Mouse (Mus musculus) kidney, postnatal 0 days (tissue): ENCODE results near the gene Sphkap. TPM values are rescaled to one million over a fixed set of nuclear protein-coding genes. Genes with fewer than 3 reads are reported as not detected.

ENCODE experiments used
- ATAC-seq: fragments of 200-750 bp; cut with Nextera tagmentation; replicated peaks from 2 replicates; pipeline ENCODE4 v1.8.0; 2017; ENCODE audit warnings: low read depth, moderate number of reproducible peaks, moderate TSS enrichment, moderate library complexity; ENCODE audit not compliant: low FRiP score
- DNase-seq: peaks from one replicate; pipeline ENCODE4 v3.0.0-alpha.2; 2016; ENCODE audit warnings: low spot score
- H3K27ac ChIP-seq: fragments of 300-500 bp; sonication (generic); 2 replicates; pipeline ENCODE4 v1.5.1; 2014; ENCODE audit warnings: mild to moderate bottlenecking
- H3K27me3 ChIP-seq: fragments of 300-500 bp; sonication (generic); 2 replicates; pipeline ENCODE4 v1.6.1; 2014; ENCODE audit warnings: low read length, mixed read lengths; ENCODE audit not compliant: insufficient read depth
- H3K36me3 ChIP-seq: fragments of 300-500 bp; sonication (generic); 2 replicates; pipeline ENCODE4 v1.6.1; 2014; ENCODE audit warnings: low read length, mixed read lengths; ENCODE audit not compliant: insufficient read depth
- H3K4me1 ChIP-seq: fragments of 300-500 bp; sonication (generic); replicated peaks from 2 replicates; pipeline ENCODE4 v1.6.1; 2014; ENCODE audit warnings: antibody characterized with exemption, low read length, mixed read lengths; ENCODE audit not compliant: insufficient read depth
- H3K4me2 ChIP-seq: fragments of 300-500 bp; sonication (generic); 2 replicates; pipeline ENCODE4 v1.6.1; 2014; ENCODE audit warnings: mild to moderate bottlenecking, low read length, moderate library complexity, mixed read lengths
- H3K4me3 ChIP-seq: fragments of 300-500 bp; sonication (generic); replicated peaks from 2 replicates; pipeline ENCODE4 v1.5.1; 2014; ENCODE audit warnings: low read depth, low read length
- H3K9ac ChIP-seq: fragments of 300-500 bp; sonication (generic); 2 replicates; pipeline ENCODE4 v1.6.1; 2014; ENCODE audit warnings: low read depth, low read length
- H3K9me3 ChIP-seq: fragments of 300-500 bp; sonication (generic); replicated peaks from 2 replicates; pipeline ENCODE4 v1.6.1; 2016; ENCODE audit warnings: low read length, inconsistent platforms, mixed read lengths
- CTCF ChIP-seq: IDR thresholded peaks from 2 replicates; pipeline ENCODE4 v1.5.1; 2016; ENCODE audit warnings: antibody characterized with exemption, low read depth, mild to moderate bottlenecking, moderate library complexity
- WGBS: fragments of 180-500 bp; shearing (Covaris S2); extraction: QIAGEN DNeasy Blood & Tissue Kit; methylation state at CpG from one replicate; pipeline ENCODE4 v1.1.7; 2014; 5-methylcytosine and 5-hydroxymethylcytosine counted together
- polyA plus RNA-seq: library from polyadenylated mRNA; unstranded; fragments of >200 nt; fragmentation: Nextera tagmentation; extraction: Ambion mirVana; gene quantifications from 2 replicates; pipeline ENCODE4 v1.2.1, GENCODE M21; 2015

Gene Sphkap
- polyA plus RNA-seq, 1 experiment from 2014 or later, result 0.11 TPM

DNA sequence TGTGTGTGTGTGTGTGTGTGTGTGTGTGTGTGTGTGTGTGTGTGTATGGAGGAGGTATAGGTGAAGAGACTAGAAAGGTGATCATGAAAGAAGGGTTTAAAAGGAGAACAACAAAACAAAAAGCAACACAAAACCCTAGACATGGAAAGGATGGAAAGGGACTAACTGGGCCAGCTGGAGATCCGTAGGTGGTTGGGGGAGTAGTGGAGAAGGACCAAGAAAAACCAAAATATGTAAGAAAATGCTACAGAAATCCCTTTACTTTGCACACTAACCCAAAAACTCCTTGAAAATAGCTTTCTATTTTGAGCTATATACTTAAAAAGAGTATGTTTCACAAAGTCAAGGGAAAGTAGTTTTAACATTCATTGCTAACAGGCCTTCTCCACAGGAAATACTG, 6.9 kb downstream of the Sphkap start:
- H3K4me3 ChIP-seq, result no peak overlapping the region
- no peaks in the 10 kb centered on the region for H3K36me3 ChIP-seq
- no peak overlapping the region for H3K27ac ChIP-seq
- 86% methylated on average over 1 of the region's 1 CpGs for WGBS
- no peak overlapping the region for H3K4me2 ChIP-seq
- no peak overlapping the region for H3K9ac ChIP-seq
- TF ChIP-seq CTCF, result no peak
- ATAC-seq (no peak), DNase-seq (no peak)
- no peaks in the 10 kb centered on the region for H3K27me3 ChIP-seq
- H3K9me3 ChIP-seq, result no peaks in the 10 kb centered on the region
- H3K4me1 ChIP-seq, result no peaks in the 10 kb centered on the region

DNA sequence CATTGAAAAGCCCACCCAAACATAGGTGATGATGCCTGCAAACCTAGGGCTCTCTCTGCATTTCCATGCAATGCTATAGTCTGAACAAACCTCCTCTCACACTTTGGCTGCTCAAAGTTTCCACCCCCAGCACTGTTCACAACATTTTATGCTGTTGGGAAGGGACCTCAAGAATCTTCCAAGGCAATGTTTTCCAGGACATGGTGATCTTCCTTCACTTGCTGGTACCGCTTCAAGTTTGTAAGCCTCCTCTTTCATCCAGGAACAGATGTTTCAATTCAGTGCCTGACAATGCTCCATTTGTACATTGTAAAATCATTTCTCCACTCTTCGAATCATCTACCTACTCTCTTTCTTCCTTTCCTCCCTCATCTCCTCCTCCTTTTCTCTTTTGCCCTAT, 11.7 kb downstream of the Sphkap start:
- H3K4me3 ChIP-seq, result no peak overlapping the region
- no peak overlapping the region for H3K4me2 ChIP-seq
- TF ChIP-seq CTCF, result no peak
- H3K9me3 ChIP-seq, result no peaks in the 10 kb centered on the region
- WGBS, result 83% methylated on average over 2 of the region's 2 CpGs
- H3K27ac ChIP-seq, result no peak overlapping the region
- H3K4me1 ChIP-seq, result no peaks in the 10 kb centered on the region
- H3K36me3 ChIP-seq, result no peaks in the 10 kb centered on the region
- ATAC-seq (no peak), DNase-seq (no peak)
- H3K9ac ChIP-seq, result no peak overlapping the region
- H3K27me3 ChIP-seq, result no peaks in the 10 kb centered on the region

DNA sequence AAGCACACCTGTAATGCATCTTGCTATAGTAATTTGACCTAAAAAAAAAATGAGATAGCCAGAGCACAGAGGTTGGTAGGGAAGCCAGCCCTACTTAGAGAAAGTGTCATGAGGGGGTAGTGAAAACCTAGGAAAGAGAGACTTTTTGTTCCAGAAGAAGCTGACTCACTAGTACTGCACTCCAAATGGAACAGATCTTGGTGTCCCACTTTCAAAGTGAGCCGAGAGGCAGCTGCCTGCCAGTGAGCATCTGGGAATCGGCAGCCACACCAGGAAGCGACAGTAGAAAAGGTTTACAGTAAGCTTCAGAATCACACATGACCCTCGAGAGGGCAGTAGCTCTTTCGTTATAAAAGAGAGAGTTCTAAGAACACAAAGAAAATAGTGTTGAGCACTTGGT, 12.4 kb downstream of the Sphkap start:
- no peak for ATAC-seq
- 77% methylated on average over 5 of the region's 5 CpGs for WGBS
- Histone ChIP-seq H3K27ac (no peak overlapping the region), H3K4me1 (no peaks in the 10 kb centered on the region), H3K27me3 (no peaks in the 10 kb centered on the region), H3K9ac (no peak overlapping the region), H3K4me2 (no peak overlapping the region), H3K36me3 (no peaks in the 10 kb centered on the region), H3K4me3 (no peak overlapping the region), H3K9me3 (no peaks in the 10 kb centered on the region)
- DNase-seq, result no peak
- TF ChIP-seq CTCF, result no peak

DNA sequence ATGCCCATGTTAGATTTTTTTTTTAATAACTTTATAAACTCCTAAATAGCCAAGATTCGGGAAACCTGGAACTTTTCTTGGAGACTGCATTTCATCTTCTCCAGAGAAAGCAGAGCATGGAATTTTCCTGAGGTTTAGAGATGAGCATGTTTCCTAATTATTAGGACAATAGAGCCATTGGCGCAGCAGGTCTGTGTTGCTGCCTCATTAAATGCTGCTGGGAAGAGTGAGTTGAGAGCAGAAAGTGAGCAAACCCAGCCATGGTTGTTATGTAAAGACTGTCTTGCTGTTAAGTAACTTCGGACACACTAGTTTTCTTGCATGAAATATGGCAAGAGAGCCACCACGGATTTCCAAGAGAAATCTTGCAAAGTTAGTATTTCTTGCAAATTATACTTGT, 18.6 kb downstream of the Sphkap start:
- no peak for TF ChIP-seq CTCF
- Histone ChIP-seq H3K4me1 (no peaks in the 10 kb centered on the region), H3K9ac (no peak overlapping the region), H3K27me3 (no peaks in the 10 kb centered on the region), H3K9me3 (no peaks in the 10 kb centered on the region), H3K36me3 (no peaks in the 10 kb centered on the region), H3K4me3 (no peak overlapping the region), H3K4me2 (no peak overlapping the region), H3K27ac (no peak overlapping the region)
- 78% methylated on average over 4 of the region's 4 CpGs for WGBS
- DNase-seq (no peak), ATAC-seq (no peak)

DNA sequence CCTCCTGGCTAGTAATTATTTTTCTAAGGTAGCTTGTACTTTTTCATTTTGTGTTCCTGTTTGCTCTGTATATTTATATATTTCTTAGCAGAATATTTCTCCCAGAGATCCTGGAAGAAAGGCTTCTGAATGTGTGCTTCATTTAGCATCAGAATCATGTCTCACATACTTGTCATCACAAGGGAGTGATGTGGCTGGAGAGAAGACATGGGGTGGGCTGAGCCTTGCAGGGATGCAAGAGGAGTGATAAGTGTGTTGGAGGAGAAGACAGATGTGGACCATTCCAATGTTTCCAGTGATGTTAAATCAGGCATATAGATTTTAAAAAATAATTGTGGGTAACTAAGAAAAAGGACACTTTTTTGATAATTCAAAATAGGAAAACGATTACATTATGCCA, 30.6 kb downstream of the Sphkap start:
- Histone ChIP-seq H3K4me2 (no peak overlapping the region), H3K27ac (no peak overlapping the region), H3K4me3 (no peak overlapping the region), H3K27me3 (no peaks in the 10 kb centered on the region), H3K9me3 (no peaks in the 10 kb centered on the region), H3K36me3 (no peaks in the 10 kb centered on the region), H3K9ac (no peak overlapping the region), H3K4me1 (no peaks in the 10 kb centered on the region)
- 72% methylated on average over 1 of the region's 1 CpGs for WGBS
- no peak for DNase-seq
- TF ChIP-seq CTCF, result no peak
- ATAC-seq, result no peak

DNA sequence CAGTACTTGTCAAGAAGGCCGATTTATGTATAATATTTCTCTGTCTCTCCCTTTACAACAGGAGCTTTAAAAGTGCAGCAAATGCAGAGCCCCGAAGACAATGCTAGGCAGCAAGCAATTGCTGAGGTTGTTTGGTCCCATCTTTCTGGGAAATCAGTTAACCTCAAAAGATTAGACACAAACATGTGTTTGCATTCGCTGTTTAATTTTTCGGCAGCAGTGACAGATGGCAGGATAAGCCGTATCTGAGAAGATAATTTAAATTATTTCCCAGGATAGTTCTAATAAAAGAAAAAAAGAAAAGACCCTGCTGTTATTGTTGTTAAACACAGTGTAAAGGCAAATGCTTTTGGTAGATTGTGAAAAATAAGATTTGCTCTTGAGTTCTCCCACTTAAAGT, 41.5 kb downstream of the Sphkap start:
- Histone ChIP-seq H3K27ac (no peak overlapping the region), H3K9me3 (no peaks in the 10 kb centered on the region), H3K4me3 (no peak overlapping the region), H3K27me3 (no peaks in the 10 kb centered on the region), H3K4me2 (no peak overlapping the region), H3K4me1 (no peaks in the 10 kb centered on the region), H3K36me3 (no peaks in the 10 kb centered on the region), H3K9ac (no peak overlapping the region)
- 90% methylated on average over 5 of the region's 5 CpGs for WGBS
- ATAC-seq (no peak), DNase-seq (no peak)
- no peak for TF ChIP-seq CTCF

DNA sequence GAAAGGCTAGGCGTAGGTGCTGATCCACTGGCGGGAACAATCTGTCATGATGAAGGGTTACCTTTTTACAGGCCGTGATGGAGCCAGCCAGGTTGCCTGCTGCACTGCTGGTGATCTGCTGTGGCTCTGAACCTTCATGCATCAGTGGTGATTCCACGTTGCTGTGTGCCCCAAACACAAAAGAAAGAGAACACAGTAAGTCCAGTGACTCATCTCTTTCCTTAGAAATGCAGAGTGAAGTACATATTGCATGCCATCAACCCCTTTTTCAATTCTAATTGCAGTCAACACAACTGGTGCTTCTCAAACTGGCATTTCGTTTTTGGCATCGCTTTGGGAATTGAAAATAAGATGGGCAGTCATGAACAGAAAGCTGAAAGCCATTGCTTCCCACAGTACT, 45.8 kb downstream of the Sphkap start:
- H3K4me1 ChIP-seq, result no peaks in the 10 kb centered on the region
- WGBS, result 85% methylated on average over 6 of the region's 6 CpGs
- H3K4me2 ChIP-seq, result no peak overlapping the region
- no peaks in the 10 kb centered on the region for H3K36me3 ChIP-seq
- H3K9me3 ChIP-seq, result no peaks in the 10 kb centered on the region
- H3K9ac ChIP-seq, result no peak overlapping the region
- ATAC-seq (no peak), DNase-seq (no peak)
- H3K27ac ChIP-seq, result no peak overlapping the region
- H3K27me3 ChIP-seq, result no peaks in the 10 kb centered on the region
- H3K4me3 ChIP-seq, result no peak overlapping the region
- no peak for TF ChIP-seq CTCF
